In genomic region chr1:62716836-62717478, GRCm38 (mm10) we compare ENCODE assay signal across 8 mouse cellular contexts. TPM values are rescaled to one million over a fixed set of nuclear protein-coding genes. Genes with fewer than 3 reads are reported as not detected.
DNase-seq lines count a peak whose midpoint lies in the region; ATAC-seq and TF ChIP-seq lines count a peak whose summit lies in the region.

No protein-coding gene starts in this region.

- no peak for TF ChIP-seq CTCF in heart, adult 2 months (IDR thresholded peaks at IDR 0.05)

- H3K4me2 ChIP-seq in embryonic facial prominence, embryonic 15.5 days (replicated peaks): no peak overlapping the region
- H3K4me2 ChIP-seq in limb, embryonic 11.5 days (ENCODE audit: low read depth, severe bottlenecking): no peak overlapping the region

- H3K27ac ChIP-seq in heart, adult 2 months: peak overlapping the region; percentile 64
- no peak overlapping the region for H3K27ac ChIP-seq in embryonic facial prominence, embryonic 15.5 days (replicated peaks)
- H3K27ac ChIP-seq in limb, embryonic 11.5 days (replicated peaks; ENCODE audit: low read depth, low read length): peak overlapping the region; percentile 24; the same call in 1 of the 2 replicates

- peak overlapping the region; percentile 10; the same call in 1 of the 2 replicates for H3K4me3 ChIP-seq in heart, adult 2 months
- no peak overlapping the region for H3K4me3 ChIP-seq in embryonic facial prominence, embryonic 15.5 days (replicated peaks)
- no peak overlapping the region for H3K4me3 ChIP-seq in limb, embryonic 11.5 days (ENCODE audit: low read depth, low read length)

- H3K36me3 ChIP-seq in heart, adult 2 months (ENCODE audit: control insufficient read depth, insufficient read depth, low read length): peaks cover 29% of the 10 kb centered on the region
- H3K36me3 ChIP-seq in embryonic facial prominence, embryonic 15.5 days: peaks cover 17% of the 10 kb centered on the region; the same call in 1 of the 2 replicates
- no peaks in the 10 kb centered on the region for H3K36me3 ChIP-seq in limb, embryonic 11.5 days (ENCODE audit: control insufficient read depth, insufficient read depth, low read length)

- DNase-seq in heart, adult 2 months: peak in 1 of 2 experiments; percentile 27
- DNase-seq in heart, postnatal 10 days: no peak
- peak; percentile 53 for DNase-seq in 3134 (ENCODE audit: extremely low read depth, insufficient read length, low spot score)
- no peak for DNase-seq in limb, embryonic 11.5 days (ENCODE audit: low spot score)
- no peak for DNase-seq in testis, postnatal 10 days (ENCODE audit: low spot score)
- no peak for DNase-seq in layer of hippocampus, adult 8-10 months (ENCODE audit: low spot score in 2 of 2)
- no peak for DNase-seq in layer of hippocampus, adult 9-11 months

- ATAC-seq in embryonic facial prominence, embryonic 15.5 days (ENCODE audit: insufficient number of reproducible peaks, low FRiP score, low TSS enrichment, low read depth): 0 out of 2 replicates have a peak, but pooled peaks have one; percentile 22
- no peak for ATAC-seq in limb, embryonic 11.5 days (ENCODE audit: insufficient number of reproducible peaks, low FRiP score, low TSS enrichment, low read depth)

- intact Hi-C loops in heart, adult 2 months (cut with DNase I): no loop called here
- intact Hi-C loops in heart, postnatal 10 days (cut with DNase I): no loop called here

- 42% methylated on average over 10 of the region's 10 CpGs for WGBS in heart, adult 2 months
- WGBS in embryonic facial prominence, embryonic 15.5 days: 34% methylated on average over 10 of the region's 10 CpGs
- WGBS in limb, embryonic 11.5 days: 31% methylated on average over 10 of the region's 10 CpGs

- H3K9ac ChIP-seq in heart, adult 2 months (ENCODE audit: low read depth, low read length): 0 out of 2 replicates have a peak overlapping the region, but pooled peaks have one; percentile 16
- no peak overlapping the region for H3K9ac ChIP-seq in embryonic facial prominence, embryonic 15.5 days
- H3K9ac ChIP-seq in limb, embryonic 11.5 days (ENCODE audit: low read length): no peak overlapping the region

- TF ChIP-seq POLR2A in heart, adult 2 months (IDR thresholded peaks at IDR 0.05; ENCODE audit: insufficient read depth, low read depth, low read length): no peak

- peaks cover 26% of the 10 kb centered on the region for H3K4me1 ChIP-seq in heart, adult 2 months (ENCODE audit: control insufficient read depth, insufficient read depth, low read length)
- peaks cover 35% of the 10 kb centered on the region for H3K4me1 ChIP-seq in embryonic facial prominence, embryonic 15.5 days
- peaks cover 21% of the 10 kb centered on the region for H3K4me1 ChIP-seq in limb, embryonic 11.5 days (ENCODE audit: control insufficient read depth, insufficient read depth, low read length)

- H3K9me3 ChIP-seq in embryonic facial prominence, embryonic 15.5 days (replicated peaks): no peaks in the 10 kb centered on the region
- no peaks in the 10 kb centered on the region for H3K9me3 ChIP-seq in limb, embryonic 11.5 days (ENCODE audit: control insufficient read depth, low read length)

- TF ChIP-seq EP300 in heart, adult 2 months (IDR thresholded peaks at IDR 0.05; ENCODE audit: insufficient read depth, low read depth, low read length): no peak

- no peaks in the 10 kb centered on the region for H3K27me3 ChIP-seq in heart, adult 2 months (ENCODE audit: control insufficient read depth, insufficient read depth, low read length)
- no peaks in the 10 kb centered on the region for H3K27me3 ChIP-seq in embryonic facial prominence, embryonic 15.5 days
- H3K27me3 ChIP-seq in limb, embryonic 11.5 days (ENCODE audit: control insufficient read depth, insufficient read depth, low read length): no peaks in the 10 kb centered on the region

- H3K79me2 ChIP-seq in heart, adult 2 months (replicated peaks; ENCODE audit: control insufficient read depth, insufficient read depth, low read length): peaks cover 3% of the 10 kb centered on the region; the same call in 1 of the 2 replicates

RNA-seq across cellular contexts. Expression of gene Nrp2, which starts 13.9 kb away (rescaled TPM):
- total RNA-seq in heart, adult 2 months (2021): 10 to 100 TPM; 20.7 to 29.6 TPM
- polyA plus RNA-seq in heart, adult 2 months (2012; rRNA removed): 15.6 and 24.2 TPM in 2 replicates
- total RNA-seq in heart, postnatal 10 days (2021): 10 to 100 TPM; 64.3 to 76.0 TPM
- polyA plus RNA-seq in embryonic facial prominence, embryonic 15.5 days (2015; fragmentation: Nextera tagmentation; extraction: Ambion mirVana): 49.9 and 50.0 TPM in 2 replicates
- polyA plus RNA-seq in limb, embryonic 11.5 days (2014; fragmentation: Nextera tagmentation; extraction: Ambion mirVana): 58.9 and 65.0 TPM in 2 replicates
- total RNA-seq in layer of hippocampus, adult 8-10 months (2022): 10 to 100 TPM; 61.1 to 61.8 (median 61.5) TPM
